Mouse (Mus musculus) hindbrain, embryonic 14.5 days (tissue): ENCODE results near the gene Ttc34. TPM values are rescaled to one million over a fixed set of nuclear protein-coding genes. Genes with fewer than 3 reads are reported as not detected.
A peak's percentile ranks its signal among the peaks of the same experiment; 100 is the strongest.

Experiments
- ATAC-seq: fragments of 200-750 bp; cut with Nextera tagmentation; 2 replicates; pipeline ENCODE4 v1.8.0; 2017; ENCODE audit warnings: moderate number of reproducible peaks, mild to moderate bottlenecking, moderate TSS enrichment, moderate library complexity; ENCODE audit not compliant: low FRiP score
- DNase-seq: peaks from one replicate; pipeline ENCODE4 v3.0.0-alpha.2; 2015; ENCODE audit warnings: low spot score
- H3K27ac ChIP-seq: fragments of 300-500 bp; sonication (generic); 2 replicates; pipeline ENCODE4 v1.5.1; 2014; ENCODE audit warnings: mild to moderate bottlenecking, moderate library complexity
- H3K27me3 ChIP-seq: fragments of 300-500 bp; sonication (generic); 2 replicates; pipeline ENCODE4 v1.6.1; 2014; ENCODE audit warnings: mild to moderate bottlenecking, low read length, mixed read lengths; ENCODE audit not compliant: control insufficient read depth, insufficient read depth
- H3K36me3 ChIP-seq: fragments of 300-500 bp; sonication (generic); replicated peaks from 2 replicates; pipeline ENCODE4 v1.6.1; 2014; ENCODE audit not compliant: control insufficient read depth, insufficient read depth
- H3K4me1 ChIP-seq: fragments of 300-500 bp; sonication (generic); replicated peaks from 2 replicates; pipeline ENCODE4 v1.6.1; 2014; ENCODE audit warnings: antibody characterized with exemption, low read length, mixed read lengths; ENCODE audit not compliant: control insufficient read depth, insufficient read depth
- H3K4me2 ChIP-seq: fragments of 300-500 bp; sonication (generic); replicated peaks from 2 replicates; pipeline ENCODE4 v1.6.1; 2014; ENCODE audit warnings: mild to moderate bottlenecking, moderate library complexity
- H3K4me3 ChIP-seq: fragments of 300-500 bp; sonication (generic); replicated peaks from 2 replicates; pipeline ENCODE4 v1.5.1; 2014; ENCODE audit warnings: mild to moderate bottlenecking, low read length
- H3K9ac ChIP-seq: fragments of 300-500 bp; sonication (generic); 2 replicates; pipeline ENCODE4 v1.6.1; 2014
- H3K9me3 ChIP-seq: fragments of 300-500 bp; sonication (generic); 2 replicates; pipeline ENCODE4 v1.6.1; 2016; ENCODE audit warnings: low read length; ENCODE audit not compliant: control insufficient read depth
- WGBS: fragments of 180-500 bp; shearing (Covaris S2); extraction: QIAGEN DNeasy Blood & Tissue Kit; methylation state at CpG from one replicate; pipeline ENCODE4 v1.1.7; 2014; 5-methylcytosine and 5-hydroxymethylcytosine counted together
- polyA plus RNA-seq: library from polyadenylated mRNA; unstranded; fragments of >200 nt; fragmentation: Nextera tagmentation; extraction: Ambion mirVana; gene quantifications from 2 replicates; pipeline ENCODE4 v1.2.1, GENCODE M21; 2014

Ttc34 gene
- polyA plus RNA-seq, 1 experiment from 2014 or later = 2.4 TPM

DNA sequence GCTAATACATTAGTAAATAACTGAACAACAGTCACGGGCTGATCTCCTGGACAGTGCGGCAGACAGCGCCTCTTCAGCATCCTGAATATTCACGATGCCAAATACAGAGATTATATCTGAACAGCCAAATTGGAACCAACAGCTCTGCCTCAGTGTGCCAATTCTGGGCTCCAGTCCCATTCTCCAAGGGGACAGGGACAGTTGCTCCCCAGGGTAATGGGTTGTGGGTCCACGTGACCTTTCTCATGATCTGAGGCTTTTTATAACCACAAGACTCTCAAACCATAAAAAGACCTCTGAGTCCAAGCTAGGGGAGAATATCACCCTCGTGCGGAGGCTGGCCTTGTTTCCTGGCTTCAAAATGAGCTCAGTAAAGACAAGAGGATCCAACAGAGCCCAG, 10.1 kb upstream of the Ttc34 start:
- no peak overlapping the region for H3K4me3 ChIP-seq
- ATAC-seq = no peak
- H3K27ac ChIP-seq = no peak overlapping the region
- no peak overlapping the region for H3K4me2 ChIP-seq
- no peak for DNase-seq
- no peaks in the 10 kb centered on the region for H3K9me3 ChIP-seq
- 85% methylated on average over 7 of the region's 7 CpGs for whole genome bisulfite sequencing
- no peak overlapping the region for H3K9ac ChIP-seq
- no peaks in the 10 kb centered on the region for H3K36me3 ChIP-seq
- peaks cover 3% of the 10 kb centered on the region; the same call in 1 of the 2 replicates for H3K27me3 ChIP-seq
- H3K4me1 ChIP-seq = peaks cover 4% of the 10 kb centered on the region; the same call in 1 of the 2 replicates

DNA sequence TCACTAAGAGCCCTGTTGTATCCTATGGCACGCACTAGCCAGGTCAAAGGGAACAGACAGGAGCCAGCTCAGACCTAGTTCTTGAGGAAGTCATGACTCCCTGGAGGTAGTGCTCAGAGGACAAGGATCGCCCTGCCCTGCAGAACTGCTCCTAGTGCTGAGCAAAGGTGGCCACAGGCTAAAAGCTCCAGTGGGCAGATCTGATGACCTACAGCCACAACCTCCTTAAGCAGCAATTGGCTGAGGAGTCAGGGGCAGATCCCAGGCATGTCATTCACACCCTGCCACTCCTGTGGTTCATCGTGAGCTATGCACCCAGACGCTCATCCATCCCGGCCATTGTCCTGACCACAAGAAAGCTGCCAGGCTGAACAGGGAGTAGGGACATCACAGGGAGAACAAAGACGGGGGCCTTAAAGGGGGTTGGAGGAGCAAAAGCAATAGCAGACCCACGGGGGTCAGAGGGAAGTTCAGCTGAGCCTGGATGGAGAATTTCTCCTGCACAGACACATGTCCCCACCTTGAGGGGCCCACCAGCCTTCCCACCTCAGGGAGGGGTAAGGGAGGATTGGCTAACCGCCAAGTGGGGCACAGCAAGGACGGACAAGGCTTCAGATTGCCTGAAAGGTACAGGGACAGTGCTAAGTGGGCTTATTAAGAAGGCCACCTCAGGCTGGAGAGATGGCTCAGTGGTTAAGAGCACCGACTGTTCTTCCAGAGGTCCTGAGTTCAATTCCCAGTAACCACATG, 9.2 kb upstream of the Ttc34 start:
- Histone ChIP-seq H3K27ac (no peak overlapping the region), H3K4me1 (peaks cover 7% of the 10 kb centered on the region; the same call in 1 of the 2 replicates), H3K9ac (no peak overlapping the region), H3K36me3 (no peaks in the 10 kb centered on the region), H3K4me2 (no peak overlapping the region), H3K9me3 (no peaks in the 10 kb centered on the region), H3K27me3 (peaks cover 3% of the 10 kb centered on the region; the same call in 1 of the 2 replicates), H3K4me3 (no peak overlapping the region)
- ATAC-seq (no peak), DNase-seq (no peak)
- 38% methylated on average over 10 of the region's 10 CpGs for WGBS

DNA sequence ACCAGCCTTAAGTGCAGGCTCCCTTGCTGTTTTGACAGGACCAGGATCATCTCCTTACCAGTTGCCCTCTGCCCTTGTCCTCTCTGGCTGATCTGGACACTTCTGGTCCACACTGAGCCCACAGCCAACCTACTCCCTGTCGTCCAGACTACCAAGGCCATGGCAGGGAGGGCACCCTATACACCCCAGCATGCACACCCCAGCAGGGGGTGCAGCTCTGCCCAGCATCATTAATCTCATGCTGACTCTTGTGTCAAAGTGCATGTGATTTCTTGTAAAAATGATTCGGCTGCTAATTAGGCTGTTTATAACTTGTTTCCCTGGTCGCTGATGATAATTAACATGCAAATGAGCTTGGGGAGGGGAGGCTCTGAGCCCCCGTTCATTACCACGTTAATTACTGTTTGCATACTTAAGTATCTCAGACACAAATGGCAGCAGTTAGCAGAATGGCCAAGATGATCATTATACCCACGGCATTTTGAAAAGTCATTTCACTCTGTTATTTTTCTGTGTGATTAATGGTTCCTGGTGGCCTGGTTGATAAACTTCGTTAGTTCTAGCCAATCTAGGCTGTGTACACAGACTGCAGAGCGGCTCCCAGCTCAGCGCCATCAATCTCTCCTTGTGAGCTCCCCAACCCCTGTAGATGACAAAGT, 5.2 kb upstream of the Ttc34 start:
- Histone ChIP-seq H3K4me2 (no peak overlapping the region), H3K9ac (no peak overlapping the region), H3K4me1 (peaks cover 10% of the 10 kb centered on the region; the same call in 1 of the 2 replicates), H3K27ac (no peak overlapping the region), H3K4me3 (no peak overlapping the region), H3K27me3 (no peaks in the 10 kb centered on the region; the same call in 1 of the 2 replicates), H3K36me3 (no peaks in the 10 kb centered on the region), H3K9me3 (no peaks in the 10 kb centered on the region)
- ATAC-seq = peak; percentile 56
- DNase-seq = peak; percentile 59
- WGBS = 23% methylated on average over 9 of the region's 9 CpGs

DNA sequence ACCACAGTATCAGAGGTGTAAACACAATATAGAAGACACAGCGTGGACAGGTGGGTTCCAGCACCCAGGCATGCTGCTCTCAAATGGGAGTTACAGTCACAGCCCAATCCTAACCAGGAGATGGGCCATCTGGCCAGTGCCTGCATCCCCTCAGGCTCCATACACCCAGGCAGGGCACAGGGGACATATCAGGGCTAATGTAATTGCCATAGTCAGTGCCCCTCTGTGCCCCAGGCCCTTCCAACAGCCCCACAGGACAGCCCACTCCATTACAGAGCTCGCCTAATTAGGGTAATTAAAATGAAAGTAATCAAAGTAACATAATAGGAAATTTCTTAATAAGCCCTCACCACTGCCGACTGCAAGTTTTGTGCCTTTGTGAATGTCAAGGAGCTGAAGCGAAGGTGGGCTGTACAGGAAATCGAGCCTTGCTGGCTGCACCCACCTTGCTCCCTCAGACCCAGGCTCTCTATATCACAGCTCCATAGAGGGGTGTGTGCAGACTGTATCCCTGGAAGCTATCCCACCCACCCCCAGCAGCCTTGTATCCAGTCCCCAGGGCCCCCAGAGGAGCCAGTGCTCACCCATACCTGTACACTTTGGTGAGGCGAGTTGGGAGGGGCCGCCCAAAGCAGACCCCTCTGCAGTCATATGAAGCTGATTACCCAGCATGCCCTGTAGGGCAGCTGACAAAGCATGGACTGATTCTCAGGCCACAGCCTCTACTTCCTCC, 910 bp upstream of the Ttc34 start:
- WGBS = 61% methylated on average over 7 of the region's 7 CpGs
- ATAC-seq (peak; percentile 61; the same call in 1 of the 2 replicates), DNase-seq (no peak)
- H3K27ac ChIP-seq = no peak overlapping the region
- no peaks in the 10 kb centered on the region for H3K9me3 ChIP-seq
- H3K4me1 ChIP-seq = peaks cover 10% of the 10 kb centered on the region; the same call in 1 of the 2 replicates
- peaks cover 6% of the 10 kb centered on the region; the same call in 1 of the 2 replicates for H3K27me3 ChIP-seq
- H3K4me2 ChIP-seq = no peak overlapping the region
- H3K36me3 ChIP-seq = no peaks in the 10 kb centered on the region
- no peak overlapping the region for H3K9ac ChIP-seq
- no peak overlapping the region for H3K4me3 ChIP-seq

DNA sequence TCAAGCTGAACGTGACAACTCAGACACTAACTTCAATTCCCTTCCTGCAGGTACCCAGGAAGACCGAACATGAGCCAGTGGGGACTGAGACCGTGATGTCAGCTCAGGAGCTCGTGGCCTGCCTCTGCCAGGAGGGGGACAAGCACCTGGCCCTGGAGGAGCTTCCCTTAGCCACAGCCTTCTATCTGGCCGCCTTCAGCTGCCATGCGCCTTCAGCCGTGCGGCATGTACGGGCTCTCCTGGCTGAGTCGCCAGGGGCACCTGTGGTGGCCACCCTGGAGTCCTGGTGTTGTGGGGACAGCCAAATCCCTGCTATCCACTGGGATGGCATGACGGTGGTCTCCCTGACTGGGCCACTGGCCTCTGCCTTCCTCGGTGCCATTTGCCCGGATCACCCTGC, 1.5 kb downstream of the Ttc34 start:
- no peak overlapping the region for H3K4me3 ChIP-seq
- ATAC-seq = no peak
- peaks cover 6% of the 10 kb centered on the region; the same call in 1 of the 2 replicates for H3K27me3 ChIP-seq
- no peaks in the 10 kb centered on the region for H3K36me3 ChIP-seq
- H3K9me3 ChIP-seq = no peaks in the 10 kb centered on the region
- DNase-seq = no peak
- no peak overlapping the region for H3K9ac ChIP-seq
- no peak overlapping the region for H3K4me2 ChIP-seq
- 90% methylated on average over 13 of the region's 13 CpGs for WGBS
- no peaks in the 10 kb centered on the region for H3K4me1 ChIP-seq
- H3K27ac ChIP-seq = no peak overlapping the region

DNA sequence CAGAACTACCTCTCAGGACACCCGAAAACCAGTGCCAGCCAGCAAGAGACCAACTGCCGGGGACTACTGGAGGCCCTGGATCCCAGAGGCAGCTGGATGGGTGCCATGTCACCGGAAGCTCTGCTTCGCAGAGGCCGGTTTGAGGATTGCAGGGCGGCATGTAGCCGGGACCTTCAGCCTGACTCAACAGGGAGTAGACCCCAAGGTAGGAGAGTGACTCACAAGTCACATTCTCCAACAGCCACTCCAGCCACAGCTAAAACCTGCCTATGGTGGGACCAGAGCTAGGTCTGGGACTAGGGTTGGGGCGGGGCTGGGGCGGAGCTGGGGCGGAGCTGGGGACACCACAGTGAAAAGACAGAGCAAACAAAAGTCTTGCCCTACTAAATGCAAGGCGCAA, 2.1 kb downstream of the Ttc34 start:
- 51% methylated on average over 11 of the region's 11 CpGs for WGBS
- ATAC-seq = no peak
- Histone ChIP-seq H3K27me3 (peaks cover 6% of the 10 kb centered on the region; the same call in 1 of the 2 replicates), H3K4me3 (no peak overlapping the region), H3K4me1 (no peaks in the 10 kb centered on the region), H3K9ac (no peak overlapping the region), H3K27ac (no peak overlapping the region), H3K4me2 (no peak overlapping the region), H3K9me3 (no peaks in the 10 kb centered on the region), H3K36me3 (no peaks in the 10 kb centered on the region)
- DNase-seq = no peak

DNA sequence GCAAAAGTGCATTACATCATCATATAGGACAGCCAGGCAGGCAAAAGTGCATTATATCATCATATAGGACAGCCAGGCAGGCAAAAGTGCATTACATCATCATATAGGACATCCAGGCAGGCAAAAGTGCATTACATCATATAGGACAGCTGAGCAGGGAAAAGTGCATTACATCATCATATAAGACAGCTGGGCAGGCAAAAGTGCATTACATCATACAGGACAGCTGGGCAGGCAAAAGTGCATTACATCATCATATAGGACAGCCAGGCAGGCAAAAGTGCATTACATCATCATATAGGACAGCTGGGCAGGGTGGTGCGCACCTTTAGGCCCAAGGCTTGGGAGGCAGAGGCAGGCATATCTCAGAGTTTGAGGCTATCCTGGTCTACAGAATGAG, 15.4 kb downstream of the Ttc34 start:
- no peak overlapping the region for H3K9ac ChIP-seq
- no peak overlapping the region for H3K4me2 ChIP-seq
- H3K4me1 ChIP-seq = no peaks in the 10 kb centered on the region; the same call in 1 of the 2 replicates
- DNase-seq (no peak), ATAC-seq (no peak)
- WGBS = 96% methylated on average over 1 of the region's 1 CpGs
- no peak overlapping the region for H3K4me3 ChIP-seq
- no peaks in the 10 kb centered on the region for H3K9me3 ChIP-seq
- no peak overlapping the region for H3K27ac ChIP-seq
- H3K27me3 ChIP-seq = peaks cover 18% of the 10 kb centered on the region
- H3K36me3 ChIP-seq = no peaks in the 10 kb centered on the region

DNA sequence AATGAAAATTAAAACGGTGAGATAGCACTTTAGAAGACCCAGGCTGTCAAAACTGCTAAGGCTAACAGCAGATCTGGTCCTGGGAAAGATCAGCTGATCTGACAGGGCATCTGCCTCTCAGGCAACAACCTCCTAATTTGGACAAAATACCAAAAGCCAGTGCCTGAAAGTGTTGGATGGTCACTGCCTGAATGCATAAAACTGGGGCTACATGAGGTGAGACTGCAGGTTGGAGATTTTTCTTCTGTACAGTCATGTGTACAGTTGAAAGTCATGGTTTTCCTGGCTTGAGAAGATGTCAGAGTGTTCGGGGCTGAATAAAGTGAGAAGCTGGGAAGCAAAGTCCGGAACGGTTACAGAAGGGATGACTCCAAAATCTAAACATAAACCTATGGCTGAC, 16.6 kb downstream of the Ttc34 start:
- ATAC-seq = no peak
- Histone ChIP-seq H3K4me3 (no peak overlapping the region), H3K36me3 (no peaks in the 10 kb centered on the region), H3K27me3 (peaks cover 18% of the 10 kb centered on the region), H3K9me3 (no peaks in the 10 kb centered on the region), H3K27ac (no peak overlapping the region), H3K4me2 (no peak overlapping the region), H3K4me1 (no peaks in the 10 kb centered on the region; the same call in 1 of the 2 replicates), H3K9ac (no peak overlapping the region)
- 80% methylated on average over 4 of the region's 4 CpGs for WGBS
- DNase-seq = no peak
